26 mouse cellular contexts compared by ENCODE assay signal in the genomic region with DNA sequence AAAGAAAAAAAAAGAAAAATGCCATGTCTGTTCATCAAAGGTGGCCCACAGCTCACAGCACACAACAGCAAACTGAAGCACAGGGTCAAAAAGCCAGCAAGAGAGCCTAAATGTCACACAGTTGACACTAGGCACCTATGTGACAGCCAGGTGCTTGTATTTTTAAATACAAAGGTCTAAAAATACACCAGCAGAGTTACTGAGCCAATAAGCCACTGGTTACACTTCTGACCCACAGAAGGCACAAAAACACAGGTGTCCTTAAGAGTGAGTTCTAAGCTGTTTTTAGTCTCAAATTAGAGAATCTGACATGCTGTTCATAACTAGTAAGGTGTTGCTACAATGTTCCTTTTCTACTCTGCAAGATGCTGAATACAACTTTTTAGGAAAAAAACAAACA. TPM values are rescaled to one million over a fixed set of nuclear protein-coding genes. Genes with fewer than 3 reads are reported as not detected.
DNase-seq lines count a peak whose midpoint lies in the region; ATAC-seq and TF ChIP-seq lines count a peak whose summit lies in the region.
"Had no signal": no experiment of that assay in that cellular context is flagged by ENCODE, and none has a peak within 500 bp of the region (broad histone marks: within the 10 kb centered on the region; RNA-seq: fewer than 3 reads in every experiment).

No protein-coding gene starts in this region.

- intact Hi-C loops in gastrocnemius, adult 2 months (cut with DNase I) = loop anchor here (5.0 to 10.0 kb wide), 2 partner anchors 52 to 71 kb away; no protein-coding TSS in a partner anchor
- intact Hi-C loops in gastrocnemius, postnatal 14 days (cut with DNase I; ENCODE audit: low total_unique reads) = no loop called here

- H3K27me3 ChIP-seq in liver, adult 2 months (ENCODE audit: control insufficient read depth, insufficient read depth, low read length) = no peaks in the 10 kb centered on the region
- H3K27me3 ChIP-seq in liver, embryonic 12.5 days (replicated peaks) = no peaks in the 10 kb centered on the region
- H3K27me3 ChIP-seq: embryonic facial prominence, embryonic 12.5 days; embryonic facial prominence, embryonic 15.5 days; heart, embryonic 13.5 days; hindbrain, embryonic 13.5 days had no signal

- H3K36me3 ChIP-seq in liver, adult 2 months (ENCODE audit: control insufficient read depth, insufficient read depth, low read length) = peaks cover 36% of the 10 kb centered on the region
- peaks cover 70% of the 10 kb centered on the region for H3K36me3 ChIP-seq in liver, embryonic 12.5 days

- no peaks in the 10 kb centered on the region for H3K9me3 ChIP-seq in liver, embryonic 12.5 days (replicated peaks)
- H3K9me3 ChIP-seq: embryonic facial prominence, embryonic 12.5 days; embryonic facial prominence, embryonic 15.5 days; heart, embryonic 13.5 days; hindbrain, embryonic 10.5 days; hindbrain, embryonic 13.5 days had no signal

- DNase-seq in gastrocnemius, adult 2 months = no peak
- no peak for DNase-seq in gastrocnemius, postnatal 14 days
- DNase-seq in liver, adult 2 months (ENCODE audit: extremely low read depth, low read depth, low spot score) = peak; percentile 58
- peak; percentile 11 for DNase-seq in thymus, postnatal 0 days (ENCODE audit: low spot score)
- no peak for DNase-seq in thymus, postnatal 4 days
- no peak for DNase-seq in layer of hippocampus, adult 8-10 months (ENCODE audit: low spot score in 2 of 2)
- DNase-seq: adrenal gland, adult 2 months; adrenal gland, postnatal 14 days; B cell, adult 2 months; cerebellum, adult 11 months; cerebellum, adult 2 months; cerebellum, adult 9-11 months; cerebellum, postnatal 25 days; forebrain, postnatal 0 days; gastrocnemius, postnatal 36 days; heart, adult 11 months; heart, postnatal 36 days had no signal

- H3K79me2 ChIP-seq in liver, adult 2 months (ENCODE audit: control insufficient read depth, insufficient read depth, low read length) = peaks cover 30% of the 10 kb centered on the region

- no peak overlapping the region for H3K4me2 ChIP-seq in liver, embryonic 12.5 days
- H3K4me2 ChIP-seq: embryonic facial prominence, embryonic 12.5 days; embryonic facial prominence, embryonic 15.5 days; heart, embryonic 13.5 days; hindbrain, embryonic 13.5 days had no signal

- no peak for TF ChIP-seq CTCF in gastrocnemius, adult 2 months (IDR thresholded peaks at IDR 0.05)
- no peak for TF ChIP-seq CTCF in liver, adult 2 months (IDR thresholded peaks at IDR 0.05; ENCODE audit: low read depth, low read length)

- H3K4me3 ChIP-seq in gastrocnemius, adult 2 months = peak overlapping the region; percentile 5; the same call in 1 of the 2 replicates
- H3K4me3 ChIP-seq in liver, adult 2 months (ENCODE audit: insufficient read depth, low read depth, low read length) = no peak overlapping the region
- no peak overlapping the region for H3K4me3 ChIP-seq in liver, embryonic 12.5 days
- H3K4me3 ChIP-seq: embryonic facial prominence, embryonic 12.5 days; embryonic facial prominence, embryonic 15.5 days; heart, embryonic 13.5 days; hindbrain, embryonic 10.5 days; hindbrain, embryonic 13.5 days had no signal

- H3K9ac ChIP-seq in liver, adult 2 months (ENCODE audit: low read depth, low read length) = no peak overlapping the region
- no peak overlapping the region for H3K9ac ChIP-seq in liver, embryonic 12.5 days
- H3K9ac ChIP-seq: embryonic facial prominence, embryonic 12.5 days; embryonic facial prominence, embryonic 15.5 days; forebrain, postnatal 0 days; heart, embryonic 13.5 days; hindbrain, embryonic 13.5 days had no signal

- no peak for ATAC-seq in liver, embryonic 12.5 days
- no peak for ATAC-seq in granulocyte monocyte progenitor cell, adult 5-6 weeks (replicated peaks; ENCODE audit: poor library complexity, severe bottlenecking)
- ATAC-seq: forebrain, embryonic 14.5 days; forebrain, postnatal 0 days; hindbrain, embryonic 16.5 days had no signal

- 0 out of 2 replicates have a peak, but pooled peaks cover 1% of the 10 kb centered on the region for H3K4me1 ChIP-seq in liver, adult 2 months (ENCODE audit: control insufficient read depth, insufficient read depth, low read length)
- peaks cover 25% of the 10 kb centered on the region for H3K4me1 ChIP-seq in liver, embryonic 12.5 days
- H3K4me1 ChIP-seq: embryonic facial prominence, embryonic 12.5 days; embryonic facial prominence, embryonic 15.5 days; hindbrain, embryonic 10.5 days; hindbrain, embryonic 13.5 days had no signal

- H3K27ac ChIP-seq in gastrocnemius, adult 2 months = peak overlapping the region; percentile 80
- H3K27ac ChIP-seq in liver, adult 2 months (replicated peaks; ENCODE audit: insufficient read depth, low read depth, low read length) = no peak overlapping the region
- H3K27ac ChIP-seq in liver, embryonic 12.5 days = no peak overlapping the region
- H3K27ac ChIP-seq: embryonic facial prominence, embryonic 12.5 days; embryonic facial prominence, embryonic 15.5 days; heart, embryonic 13.5 days; hindbrain, embryonic 10.5 days; hindbrain, embryonic 13.5 days had no signal

- no peak for TF ChIP-seq POLR2A in liver, adult 2 months (IDR thresholded peaks at IDR 0.05; ENCODE audit: extremely low read depth, insufficient read depth, low read length)

RNA-seq across cellular contexts. Expression of a gene that starts 17.7 kb away (rescaled TPM):
- total RNA-seq in gastrocnemius, adult 2 months (2021) = 10 to 100 TPM; 39.6 to 81.2 TPM
- 10 to 100 TPM; 55.3 to 58.6 TPM for total RNA-seq in gastrocnemius, postnatal 14 days (2021)
- total RNA-seq in liver, adult 2 months (2014; rRNA removed) = 30.7 and 30.9 TPM in 2 replicates
- polyA plus RNA-seq in liver, adult 2 months (2012; rRNA removed) = 43.3 and 57.2 TPM in 2 replicates
- 31.6 and 33.4 TPM in 2 replicates for polyA plus RNA-seq in liver, embryonic 12.5 days (2016; fragmentation: Nextera tagmentation; extraction: Ambion mirVana)
- 31.7 and 38.9 TPM in 2 replicates for polyA plus RNA-seq in thymus, postnatal 0 days (2015; fragmentation: Nextera tagmentation; extraction: Ambion mirVana)
- total RNA-seq in layer of hippocampus, adult 8-10 months (2022) = 10 to 100 TPM; 81.4 to 88.7 (median 86.1) TPM
- 6.4 and 7.9 TPM in 2 replicates for total RNA-seq in granulocyte monocyte progenitor cell, adult 5-6 weeks (2014; fragmentation: Nextera tagmentation)
- 4.4 and 6.5 TPM in 2 replicates for total RNA-seq in granulocyte monocyte progenitor cell, adult 5-6 weeks (2017)

Comparison
In these comparisons a context has a peak if more than half of its experiments do, and no peak if none do; other contexts are left out.
1. DNase-seq: peak in liver, adult 2 months (single experiment) and thymus, postnatal 0 days (single experiment); none in gastrocnemius, adult 2 months (single experiment), gastrocnemius, postnatal 14 days (single experiment), thymus, postnatal 4 days (single experiment) and layer of hippocampus, adult 8-10 months (0 of 2).